Mouse (Mus musculus): Measurements from ENCODE around the gene Slc6a17.

Gene Slc6a17

GRCm38 (mm10) chr3:107459773-107460431 is 57.9 kb downstream of the Slc6a17 start:
- DNase-seq: peak; percentile 49

- peak; percentile 47 for DNase-seq
Measured at GRCm38 (mm10) chr3:107459196-107459772, 58.5 kb downstream of the Slc6a17 start, which contains the start of gene Kcnc4. Gene Kcnc4 (minus strand): TSS chr3:107459552.

GRCm38 (mm10) chr3:107458528-107459195 is 59.2 kb downstream of the Slc6a17 start:
- peak; percentile 46 for DNase-seq

DNA sequence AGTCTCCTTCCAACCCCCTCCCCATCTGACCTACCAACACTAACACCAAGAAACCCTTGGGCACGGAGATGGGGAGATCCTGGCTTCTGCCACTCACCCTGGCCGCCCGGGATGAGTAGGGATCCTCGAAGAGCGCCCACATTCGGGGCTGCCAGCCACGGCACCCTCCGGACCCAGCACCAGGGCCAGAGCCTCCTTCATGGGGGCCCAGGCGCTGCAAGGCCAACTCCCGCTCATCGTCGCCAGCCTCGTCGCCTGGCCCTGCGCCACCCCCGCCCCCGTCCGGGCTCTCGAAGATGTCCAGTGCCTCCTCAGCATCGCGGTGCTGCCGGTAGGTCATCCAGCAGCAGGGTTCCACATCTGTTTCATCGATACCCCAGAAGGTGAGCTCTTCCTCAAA is 59.7 kb downstream of the Slc6a17 start:
- peak; percentile 46 for DNase-seq

GRCm38 (mm10) chr3:107454280-107454679 is 63.5 kb downstream of the Slc6a17 start:
- DNase-seq: no peak

DNA sequence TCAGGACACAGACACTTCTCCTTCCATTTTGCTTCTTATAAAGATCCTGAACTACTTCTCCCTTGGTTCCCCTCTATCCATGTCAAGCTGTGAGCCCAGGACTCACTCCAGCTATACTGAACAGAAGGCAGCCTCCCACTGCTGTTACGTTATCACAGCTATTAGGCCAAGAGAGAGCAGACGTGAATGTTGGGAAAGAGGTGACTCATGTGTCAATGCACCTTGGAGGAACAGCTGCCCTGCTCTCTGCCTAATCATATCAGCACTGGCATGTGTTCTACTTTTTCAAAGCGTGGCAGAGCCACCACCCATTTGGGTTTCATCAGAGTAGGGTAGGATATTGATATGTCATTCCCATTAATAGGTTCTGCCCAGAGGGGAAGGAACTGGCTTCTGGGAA is 71.0 kb downstream of the Slc6a17 start:
- no peak for DNase-seq

- DNase-seq: no peak
Measured at GRCm38 (mm10) chr3:107443866-107444265, 74.0 kb downstream of the Slc6a17 start.

- no peak for DNase-seq
Measured at GRCm38 (mm10) chr3:107442191-107442590, 75.6 kb downstream of the Slc6a17 start.

DNA sequence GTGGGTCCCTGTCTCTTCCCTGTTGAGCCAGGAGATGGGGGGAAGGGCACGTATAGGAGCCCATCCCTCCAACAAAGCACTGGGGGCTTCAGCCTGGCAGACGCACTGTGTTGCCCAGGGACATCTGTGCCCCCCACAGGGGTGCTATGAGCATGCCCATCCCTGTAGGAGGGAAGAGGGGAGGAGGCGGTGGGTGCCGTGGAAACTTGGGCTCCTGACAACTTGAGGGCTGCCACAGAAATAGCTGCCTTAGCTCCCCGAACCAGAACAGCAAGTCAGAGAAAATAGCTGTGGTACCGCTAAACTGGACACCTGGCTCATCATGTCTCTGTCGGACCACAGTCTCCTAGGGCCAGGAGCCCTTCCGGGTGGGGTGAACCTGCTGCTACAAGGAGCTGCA is 76.5 kb downstream of the Slc6a17 start:
- DNase-seq: no peak

- no peak for DNase-seq
Measured at GRCm38 (mm10) chr3:107439280-107439679, 78.5 kb downstream of the Slc6a17 start.

GRCm38 (mm10) chr3:107437666-107438065 is 80.2 kb downstream of the Slc6a17 start:
- no peak for DNase-seq

- DNase-seq: peak; percentile 45
Measured at GRCm38 (mm10) chr3:107436434-107436833, 81.4 kb downstream of the Slc6a17 start.

- DNase-seq: no peak
Measured at GRCm38 (mm10) chr3:107433614-107434013, 84.2 kb downstream of the Slc6a17 start.

DNA sequence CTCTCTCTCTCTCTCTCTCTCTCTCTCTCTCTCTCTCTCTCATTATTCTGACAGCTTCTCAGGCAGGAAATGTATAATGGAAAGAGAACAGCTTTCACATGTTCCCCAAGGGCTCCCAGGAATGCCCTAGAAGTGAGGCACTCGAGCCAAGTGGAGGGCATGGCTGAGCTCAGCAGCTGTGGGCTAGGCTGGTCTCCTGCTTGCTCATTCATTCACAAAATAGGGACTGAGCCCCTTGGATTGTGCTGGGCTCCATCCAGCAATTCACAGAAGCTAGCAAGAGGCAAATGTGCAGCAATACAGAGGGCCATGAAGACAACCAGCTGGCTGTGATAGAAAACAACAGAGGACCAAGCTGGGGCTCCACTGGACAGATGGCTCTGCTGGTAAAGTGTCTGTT is 86.5 kb downstream of the Slc6a17 start:
- DNase-seq: no peak

DNA sequence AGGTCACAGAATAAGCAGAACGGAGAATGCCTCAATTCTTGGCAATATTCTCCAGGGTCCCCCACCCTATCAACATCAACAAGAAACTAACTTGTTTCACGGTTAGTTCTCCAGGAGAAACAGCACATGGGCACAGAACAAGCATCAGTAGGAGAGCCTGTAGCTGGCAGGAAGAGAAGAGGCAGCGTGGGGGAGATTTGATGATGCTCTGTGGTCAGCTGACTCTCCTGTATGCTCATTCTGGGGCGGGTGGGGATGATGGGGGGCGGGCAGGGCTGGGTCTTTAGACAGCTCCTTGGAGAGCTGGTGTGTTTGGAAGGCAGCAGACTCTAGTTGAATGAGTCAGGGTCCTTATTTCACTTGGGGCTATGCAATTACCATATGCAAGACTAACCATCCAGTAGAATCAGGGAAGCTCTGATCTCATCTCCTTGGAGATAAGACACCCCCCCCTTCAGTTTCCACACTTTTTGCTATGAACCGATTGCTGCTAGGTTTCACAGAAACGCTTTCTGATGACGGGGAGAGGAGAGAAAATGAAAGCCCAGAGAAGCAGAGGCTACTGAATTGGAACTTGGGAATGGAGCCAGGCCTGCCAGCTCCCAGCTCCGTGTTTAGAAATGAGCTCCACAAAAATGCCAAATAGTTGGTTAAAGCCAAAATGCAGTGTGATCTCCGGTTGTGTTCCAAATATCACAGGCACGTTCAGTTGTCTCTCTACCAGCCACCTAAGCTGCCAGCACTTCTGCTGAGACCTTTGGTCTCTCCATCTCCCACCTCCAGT is 93.4 kb downstream of the Slc6a17 start:
- peak; percentile 59 for DNase-seq

GRCm38 (mm10) chr3:107420156-107420555 is 97.7 kb downstream of the Slc6a17 start:
- no peak for DNase-seq
